Mouse (Mus musculus) B cell, adult 2 months (primary cell): ENCODE results near the gene Slc25a25.

Experiments used
- DNase-seq, 2 experiments: peaks; one replicate each; pipeline ENCODE4 v3.0.0; 2022

Slc25a25 gene

GRCm38 (mm10) chr2:32395946-32396621 lies 55.2 kb downstream of the Slc25a25 start:
- peak; percentile 85 to 88 for DNase-seq

- peak; percentile 94 to 96 for DNase-seq
These were observed 55.7 kb downstream of the Slc25a25 start, which contains the start of gene Ptges2 for GRCm38 (mm10) chr2:32395484-32395945. TSS of gene Ptges2 (plus strand) at chr2:32395896.

GRCm38 (mm10) chr2:32394973-32395372 lies 56.3 kb downstream of the Slc25a25 start:
- peak; percentile 35 to 53 for DNase-seq

- DNase-seq = no peak
These were observed 59.2 kb downstream of the Slc25a25 start for GRCm38 (mm10) chr2:32392063-32392462.

- DNase-seq = no peak
These were observed 60.4 kb downstream of the Slc25a25 start for GRCm38 (mm10) chr2:32390871-32391270.

GRCm38 (mm10) chr2:32389157-32389556 lies 62.1 kb downstream of the Slc25a25 start:
- DNase-seq = no peak

GRCm38 (mm10) chr2:32387706-32388490 lies 63.3 kb downstream of the Slc25a25 start, which contains the start of gene Lcn2:
TSS of gene Lcn2 (minus strand) at chr2:32388252.
- no peak for DNase-seq

- no peak for DNase-seq
These were observed 68.6 kb downstream of the Slc25a25 start for GRCm38 (mm10) chr2:32382689-32383088.

- DNase-seq = peak; percentile 97
These were observed 69.4 kb downstream of the Slc25a25 start, which contains the start of gene 1110008P14Rik for GRCm38 (mm10) chr2:32381775-32382223. TSS of gene 1110008P14Rik (minus strand) at chr2:32381938.

- DNase-seq = peak in 1 of 2 experiments; percentile 28
These were observed 70.0 kb downstream of the Slc25a25 start for GRCm38 (mm10) chr2:32381141-32381774.

GRCm38 (mm10) chr2:32380001-32380500 lies 71.2 kb downstream of the Slc25a25 start:
- DNase-seq = no peak

- no peak for DNase-seq
These were observed 74.3 kb downstream of the Slc25a25 start for GRCm38 (mm10) chr2:32376963-32377362.

GRCm38 (mm10) chr2:32375317-32375940 lies 75.8 kb downstream of the Slc25a25 start:
- DNase-seq = no peak

- DNase-seq = no peak
These were observed 77.1 kb downstream of the Slc25a25 start for GRCm38 (mm10) chr2:32374191-32374590.

- DNase-seq = no peak
These were observed 83.9 kb downstream of the Slc25a25 start for GRCm38 (mm10) chr2:32367315-32367714.
